Mouse (Mus musculus): ENCODE measurements around the gene Ccdc87. TPM values are rescaled to one million over a fixed set of nuclear protein-coding genes. Genes with fewer than 3 reads are reported as not detected.

The Ccdc87 gene
- 0.63 and 0.85 TPM in 2 replicates for polyA plus RNA-seq (2015; fragmentation: Nextera tagmentation; extraction: Ambion mirVana)

GRCm38 (mm10) chr19:4839149-4839548 lies at the start of gene Ccdc87, which contains the start of gene Ccs:
TSS of gene Ccdc87 (plus strand) at chr19:4839366.
TSS of gene Ccs (minus strand) at chr19:4839332.

GRCm38 (mm10) chr19:4793831-4794422 lies 45.2 kb upstream of the Ccdc87 start, which contains the start of gene Rbm4:
TSS of gene Rbm4 (minus strand) at chr19:4793901.

GRCm38 (mm10) chr19:4811063-4811908 lies 27.9 kb upstream of the Ccdc87 start, which contains the start of the genes Gm21992 and Rbm14:
TSS of gene Gm21992 (minus strand) at chr19:4811612.
TSS of gene Rbm14 (minus strand) at chr19:4811634.

GRCm38 (mm10) chr19:4854552-4855469 lies 15.6 kb downstream of the Ccdc87 start, which contains the start of gene Ctsf:
TSS of gene Ctsf (plus strand) at chr19:4855130.

GRCm38 (mm10) chr19:4877785-4878184 lies 38.6 kb downstream of the Ccdc87 start, which contains the start of gene Actn3:
TSS of gene Actn3 (minus strand) at chr19:4877909.

GRCm38 (mm10) chr19:4878405-4879323 lies 39.5 kb downstream of the Ccdc87 start, which contains the start of gene Zdhhc24:
TSS of gene Zdhhc24 (plus strand) at chr19:4878668.

Other genes starting within 250 kb of the Ccdc87 start
- gene Lrfn4, start 223.7 kb upstream of the Ccdc87 start, polyA plus RNA-seq (2015; fragmentation: Nextera tagmentation; extraction: Ambion mirVana), result 16.6 and 20.1 TPM in 2 replicates
- 41.3 and 46.2 TPM in 2 replicates for gene Rce1, start 213.7 kb upstream of the Ccdc87 start, polyA plus RNA-seq (2015; fragmentation: Nextera tagmentation; extraction: Ambion mirVana)
- 5.4 and 5.9 TPM in 2 replicates for gene Gm960, start 140.7 kb upstream of the Ccdc87 start, polyA plus RNA-seq (2015; fragmentation: Nextera tagmentation; extraction: Ambion mirVana)
- 11.6 and 16.4 TPM in 2 replicates for gene Sptbn2, start 128.2 kb upstream of the Ccdc87 start, polyA plus RNA-seq (2015; fragmentation: Nextera tagmentation; extraction: Ambion mirVana)
- gene Rbm4b, start 82.9 kb upstream of the Ccdc87 start, polyA plus RNA-seq (2015; fragmentation: Nextera tagmentation; extraction: Ambion mirVana), result 68.3 and 75.8 TPM in 2 replicates
- 36.2 and 38.3 TPM in 2 replicates for gene Rbm4, start 45.5 kb upstream of the Ccdc87 start, polyA plus RNA-seq (2015; fragmentation: Nextera tagmentation; extraction: Ambion mirVana)
- gene Gm21992, start 27.8 kb upstream of the Ccdc87 start, polyA plus RNA-seq (2015; fragmentation: Nextera tagmentation; extraction: Ambion mirVana), result 14.4 and 24.3 TPM in 2 replicates
- 32.0 and 33.3 TPM in 2 replicates for gene Rbm14, start 27.7 kb upstream of the Ccdc87 start, polyA plus RNA-seq (2015; fragmentation: Nextera tagmentation; extraction: Ambion mirVana)
- 48.0 and 51.2 TPM in 2 replicates for gene Ccs, start within 50 bp of the Ccdc87 start, polyA plus RNA-seq (2015; fragmentation: Nextera tagmentation; extraction: Ambion mirVana)
- 92.7 and 98.1 TPM in 2 replicates for gene Ctsf, start 15.8 kb downstream of the Ccdc87 start, polyA plus RNA-seq (2015; fragmentation: Nextera tagmentation; extraction: Ambion mirVana)
- 3.9 and 5.1 TPM in 2 replicates for gene Actn3, start 38.5 kb downstream of the Ccdc87 start, polyA plus RNA-seq (2015; fragmentation: Nextera tagmentation; extraction: Ambion mirVana)
- 18.3 and 20.1 TPM in 2 replicates for gene Zdhhc24, start 39.3 kb downstream of the Ccdc87 start, polyA plus RNA-seq (2015; fragmentation: Nextera tagmentation; extraction: Ambion mirVana)
- gene Bbs1, start 67.3 kb downstream of the Ccdc87 start, polyA plus RNA-seq (2015; fragmentation: Nextera tagmentation; extraction: Ambion mirVana), result 8.7 and 8.8 TPM in 2 replicates
- gene Dpp3, start 88.9 kb downstream of the Ccdc87 start, polyA plus RNA-seq (2015; fragmentation: Nextera tagmentation; extraction: Ambion mirVana), result 66.6 and 67.5 TPM in 2 replicates
- 10.4 and 12.1 TPM in 2 replicates for gene Peli3, start 103.8 kb downstream of the Ccdc87 start, polyA plus RNA-seq (2015; fragmentation: Nextera tagmentation; extraction: Ambion mirVana)
- 116 and 126 TPM in 2 replicates for gene Mrpl11, start 122.8 kb downstream of the Ccdc87 start, polyA plus RNA-seq (2015; fragmentation: Nextera tagmentation; extraction: Ambion mirVana)
- gene Npas4, start 150.9 kb downstream of the Ccdc87 start, polyA plus RNA-seq (2015; fragmentation: Nextera tagmentation; extraction: Ambion mirVana), result 0.28 and 0.39 TPM in 2 replicates
- 17.8 and 18.5 TPM in 2 replicates for gene Slc29a2, start 184.5 kb downstream of the Ccdc87 start, polyA plus RNA-seq (2015; fragmentation: Nextera tagmentation; extraction: Ambion mirVana)
- 166 and 173 TPM in 2 replicates for gene B4gat1, start 199.5 kb downstream of the Ccdc87 start, polyA plus RNA-seq (2015; fragmentation: Nextera tagmentation; extraction: Ambion mirVana)
- 1.7 and 2.2 TPM in 2 replicates for gene AC124502.3, start 199.5 kb downstream of the Ccdc87 start, polyA plus RNA-seq (2015; fragmentation: Nextera tagmentation; extraction: Ambion mirVana)
- 14.2 and 14.9 TPM in 2 replicates for gene Brms1, start 202.0 kb downstream of the Ccdc87 start, polyA plus RNA-seq (2015; fragmentation: Nextera tagmentation; extraction: Ambion mirVana)
- 0.55 and 0.71 TPM in 2 replicates for gene Rin1, start 211.1 kb downstream of the Ccdc87 start, polyA plus RNA-seq (2015; fragmentation: Nextera tagmentation; extraction: Ambion mirVana)
- 17.4 and 19.4 TPM in 2 replicates for gene Cd248, start 228.7 kb downstream of the Ccdc87 start, polyA plus RNA-seq (2015; fragmentation: Nextera tagmentation; extraction: Ambion mirVana)
- 63.2 and 66.9 TPM in 2 replicates for gene Tmem151a, start 246.2 kb downstream of the Ccdc87 start, polyA plus RNA-seq (2015; fragmentation: Nextera tagmentation; extraction: Ambion mirVana)
- gene Yif1a, start 249.2 kb downstream of the Ccdc87 start, polyA plus RNA-seq (2015; fragmentation: Nextera tagmentation; extraction: Ambion mirVana), result 72.6 and 73.4 TPM in 2 replicates

Data from neural tube, postnatal 0 days (tissue).